Mouse (Mus musculus) large intestine, adult 2 months (tissue): ENCODE measurements at regions not wholly inside any gene's neighbourhood (a gene's known extent, or its start where the extent isn't known, plus 50 kb on each side); places are given as distances from the start of the nearest gene placed in this dataset.

Experiments
- DNase-seq: peaks from one replicate; pipeline ENCODE4 v3.0.0-alpha.2; 2012; ENCODE audit warnings: low read depth, low spot score
- WGBS: fragments of 180-500 bp; shearing (Covaris S2); methylation state at CpG from one replicate; pipeline ENCODE4 v1.1.7; 2018; 5-methylcytosine and 5-hydroxymethylcytosine counted together

DNA sequence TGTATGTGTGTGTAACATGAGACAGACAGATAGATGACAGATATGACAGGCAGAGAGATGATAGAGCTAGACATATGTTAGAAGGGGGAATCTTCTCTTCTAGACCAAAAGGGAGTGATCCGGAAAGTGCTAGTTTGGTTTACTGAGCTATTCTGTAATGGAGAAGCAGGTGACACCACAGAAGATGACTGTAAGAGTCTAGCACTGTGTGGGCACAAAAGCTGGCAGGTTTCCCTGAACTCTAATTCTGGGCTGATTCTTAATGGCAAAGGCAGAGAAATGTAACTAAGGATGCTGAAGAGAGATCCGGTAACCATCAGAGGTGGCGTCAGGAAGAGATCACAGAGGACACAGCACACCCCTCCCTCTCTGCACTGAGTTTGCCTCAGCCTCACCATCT, 136.2 kb downstream of the Gm815 start:
- DNase-seq = no peak
- WGBS = 92% methylated on average over 3 of the region's 3 CpGs

DNA sequence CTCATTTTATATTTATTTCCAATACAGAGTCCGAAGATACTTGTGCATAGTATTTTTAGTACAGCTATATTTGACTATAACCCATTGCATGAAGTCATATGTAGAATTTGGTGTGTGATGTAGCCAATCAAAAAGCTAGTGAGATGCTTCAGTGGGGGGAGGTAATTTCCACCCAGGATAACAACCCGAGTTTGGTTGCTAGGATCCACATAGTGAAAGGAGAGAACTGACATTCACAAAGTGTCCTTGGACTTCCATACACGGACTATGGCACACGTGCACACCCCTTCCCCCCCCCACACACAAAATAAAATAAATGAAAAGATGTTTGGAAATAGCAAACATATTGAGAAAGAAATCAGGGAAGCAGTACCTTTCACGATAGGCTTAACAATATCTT, 137.2 kb downstream of the Gm815 start:
- DNase-seq = no peak
- 58% methylated on average over 5 of the region's 5 CpGs for WGBS

DNA sequence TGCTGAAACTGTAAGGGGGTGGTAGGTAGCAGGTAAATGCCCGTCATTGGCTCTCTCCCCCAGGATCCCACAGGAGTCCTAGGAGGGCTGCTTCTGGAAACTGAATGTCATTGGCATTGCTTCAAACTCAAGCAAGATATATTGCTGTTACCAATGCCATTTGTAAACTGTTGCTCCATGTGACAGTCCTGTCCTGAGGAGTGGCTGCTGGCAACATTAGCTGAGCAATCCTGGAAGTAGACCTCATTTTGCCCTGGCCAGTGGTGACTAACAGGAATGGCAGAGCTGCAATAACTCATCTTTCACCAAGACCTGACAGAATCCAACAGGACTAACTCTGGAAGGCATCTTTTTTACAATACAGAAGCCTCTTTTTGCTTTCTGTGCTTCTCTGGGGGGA, 143.2 kb downstream of the Gm815 start:
- DNase-seq = no peak
- WGBS = 78% methylated on average over 1 of the region's 1 CpGs

DNA sequence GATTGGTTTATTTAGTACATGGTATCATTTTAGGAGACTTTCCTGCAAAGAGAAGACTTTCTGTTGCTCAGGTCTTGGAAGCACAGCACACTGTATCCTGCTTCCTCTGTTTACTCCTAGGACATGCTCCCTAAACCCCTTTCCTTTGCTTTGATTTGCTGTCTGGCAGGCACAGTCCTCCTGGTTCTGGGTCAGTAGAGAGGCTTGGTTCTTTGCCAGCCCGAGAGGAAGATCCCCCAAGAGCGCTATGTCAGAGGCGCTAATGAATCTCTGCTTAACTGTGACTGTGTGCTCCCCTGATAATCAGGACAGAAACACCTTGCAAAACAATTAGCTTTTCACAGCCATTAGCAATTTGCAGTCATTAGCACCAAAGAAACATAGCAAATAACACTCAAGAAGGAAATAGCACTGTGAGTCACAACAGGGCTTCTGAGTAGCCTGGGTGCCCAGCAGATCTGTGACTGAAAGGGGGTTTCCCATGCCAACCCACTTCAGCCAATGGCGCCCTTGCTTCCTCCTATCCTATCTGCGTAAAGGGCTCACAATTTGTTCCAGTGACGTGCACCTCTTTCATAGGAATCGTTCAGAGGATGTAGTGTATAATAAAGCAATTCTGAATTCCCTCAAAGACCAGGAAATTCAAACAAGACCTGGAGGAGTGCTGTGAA, 145.5 kb downstream of the Gm815 start:
- WGBS = 49% methylated on average over 7 of the region's 7 CpGs
- DNase-seq = no peak

DNA sequence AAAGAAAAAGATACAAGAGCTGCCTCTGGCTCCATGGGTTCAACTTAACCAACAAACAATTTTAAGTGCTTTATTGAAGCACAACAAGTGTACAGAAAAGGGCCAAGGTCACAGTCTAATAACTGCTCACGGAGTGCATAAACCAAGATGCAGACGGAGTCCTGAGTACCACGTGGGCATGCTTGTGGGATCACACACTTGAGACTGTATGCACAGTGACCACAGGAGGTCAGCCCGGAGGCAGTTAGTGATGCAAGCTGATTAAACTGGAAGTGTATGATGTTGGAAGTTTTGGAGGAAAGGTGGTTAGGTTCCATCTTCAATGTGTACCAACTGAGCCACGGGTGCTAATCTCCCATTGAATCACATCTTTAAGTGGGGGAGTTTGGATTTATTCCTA, 146.9 kb downstream of the Gm815 start:
- no peak for DNase-seq
- 43% methylated on average over 5 of the region's 5 CpGs for WGBS

DNA sequence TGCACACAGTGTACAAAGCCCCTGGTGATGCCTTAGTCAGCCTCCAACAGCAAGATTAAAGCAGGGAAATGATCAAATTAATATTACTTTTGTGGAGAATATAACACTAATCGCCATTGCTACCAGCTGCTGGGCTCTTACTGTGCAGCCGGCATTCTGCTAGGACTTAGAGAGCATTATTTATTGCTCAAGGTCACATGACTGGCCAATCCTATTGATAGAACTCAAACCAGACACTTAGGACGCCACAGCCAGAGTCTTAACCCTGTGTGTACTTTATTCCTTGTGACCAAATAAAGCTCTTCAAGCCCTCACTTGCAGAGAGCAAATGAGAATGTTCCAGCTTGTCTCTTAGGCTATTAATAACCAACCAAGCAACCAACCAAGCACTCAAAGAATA, 152.6 kb downstream of the Gm815 start:
- DNase-seq = no peak
- 26% methylated on average over 3 of the region's 3 CpGs for WGBS

DNA sequence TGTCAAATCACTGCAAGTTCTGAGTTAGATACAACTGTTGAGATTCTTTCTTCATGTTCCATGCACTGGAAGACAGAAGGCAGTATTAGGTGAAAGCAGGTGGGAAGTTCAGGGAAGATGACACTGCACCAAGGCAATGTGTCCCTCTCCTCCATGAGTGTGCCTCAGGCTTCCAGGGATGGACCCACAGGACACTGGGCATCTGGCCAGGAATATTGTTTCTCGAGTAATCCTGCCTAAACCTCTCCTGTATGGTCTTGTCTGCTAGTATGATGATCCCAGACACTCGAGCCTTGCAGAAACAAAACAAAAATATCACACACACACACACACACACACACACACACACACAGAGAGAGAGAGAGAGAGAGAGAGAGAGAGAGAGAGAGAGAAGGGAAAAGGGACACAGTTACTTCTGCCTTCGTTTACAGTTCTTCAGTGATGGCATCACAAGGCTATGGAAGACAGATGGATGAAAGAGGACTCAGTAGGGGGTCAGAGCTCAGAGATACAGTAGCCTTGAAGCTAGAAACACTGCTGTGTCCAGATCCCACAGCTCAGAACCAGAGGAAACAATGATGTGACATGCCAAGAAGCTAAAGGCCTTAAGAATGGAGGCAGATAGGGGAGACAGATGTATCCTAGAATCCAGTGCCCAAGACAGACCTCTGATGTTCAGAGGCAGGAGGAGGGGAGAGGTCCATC, 154.8 kb downstream of the Gm815 start:
- WGBS = 38% methylated on average over 3 of the region's 3 CpGs
- DNase-seq = no peak

DNA sequence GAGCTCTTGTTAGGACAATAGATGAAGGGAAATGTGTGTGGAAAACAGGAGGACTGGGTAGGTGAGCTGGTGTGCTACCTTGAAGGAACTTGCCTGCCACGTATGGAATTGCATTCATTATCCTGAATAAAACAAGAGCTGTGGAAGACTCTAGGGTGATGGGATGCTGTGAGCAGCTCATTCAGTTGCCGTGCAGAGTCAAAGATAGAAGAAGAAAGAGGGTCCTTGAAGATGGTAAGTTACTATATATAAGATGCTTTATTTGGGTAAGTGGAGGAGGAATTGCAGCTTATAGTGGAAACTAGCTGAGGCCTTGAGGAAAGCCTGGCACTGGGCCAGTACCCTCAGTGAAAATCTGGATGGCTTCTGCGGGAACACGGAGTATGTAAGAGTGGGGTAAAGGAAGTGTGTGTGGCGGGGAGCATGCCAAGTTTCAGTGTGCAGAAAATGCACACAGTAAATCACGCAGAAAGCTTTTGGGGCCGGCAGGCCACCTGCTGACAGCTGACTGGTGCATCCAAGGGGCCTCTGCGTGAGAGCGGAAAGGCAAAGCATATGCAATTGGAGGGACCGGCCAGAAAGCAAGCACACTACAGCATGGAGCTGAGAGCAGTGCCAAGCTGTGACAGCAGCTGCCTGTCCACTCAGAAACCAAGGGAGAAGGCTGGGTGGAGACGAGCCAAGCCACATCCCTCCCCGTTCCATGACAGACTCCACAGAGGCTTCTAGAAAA, 149.7 kb upstream of the Vldlr start:
- WGBS = 54% methylated on average over 12 of the region's 12 CpGs
- DNase-seq = no peak

DNA sequence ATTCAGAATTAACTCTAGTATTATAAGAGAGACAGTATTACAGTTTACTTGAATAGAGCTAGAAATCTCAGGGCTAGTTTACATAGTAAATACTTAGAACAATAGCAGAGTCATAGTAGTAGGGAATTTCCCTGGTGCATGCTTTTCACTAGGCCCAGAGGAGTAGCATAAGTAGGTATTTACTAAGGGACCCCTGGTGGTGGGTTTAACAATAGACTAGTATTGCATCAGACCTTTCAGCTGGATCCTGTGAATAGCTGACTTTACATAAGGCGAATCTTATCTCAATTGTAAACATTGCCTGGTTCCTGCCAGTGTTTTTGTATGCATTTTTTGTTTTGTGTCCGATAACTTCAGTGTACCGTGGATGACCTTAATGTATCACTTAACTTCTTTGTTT, 143.0 kb upstream of the Vldlr start:
- no peak for DNase-seq
- 90% methylated on average over 3 of the region's 3 CpGs for WGBS

DNA sequence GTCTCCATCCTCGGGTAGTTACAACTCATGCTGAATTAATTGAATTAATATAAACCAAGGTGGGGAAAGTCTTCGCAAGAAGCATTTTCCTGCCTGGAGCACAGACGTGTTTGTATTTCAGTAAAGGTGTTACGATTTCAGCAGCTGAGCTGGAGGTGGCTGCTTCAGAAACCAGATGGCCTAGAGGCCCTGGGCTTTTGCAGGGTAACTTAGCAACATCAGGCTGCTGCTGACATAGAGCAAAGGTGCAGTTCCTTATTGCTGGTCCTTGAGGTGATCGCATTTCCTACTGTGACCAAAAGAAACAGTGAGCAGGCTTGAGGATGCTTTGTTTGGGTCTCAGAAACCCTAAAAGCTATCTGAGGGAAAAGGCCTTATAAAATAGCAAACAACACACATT, 141.3 kb upstream of the Vldlr start:
- no peak for DNase-seq
- WGBS = 53% methylated on average over 5 of the region's 5 CpGs

DNA sequence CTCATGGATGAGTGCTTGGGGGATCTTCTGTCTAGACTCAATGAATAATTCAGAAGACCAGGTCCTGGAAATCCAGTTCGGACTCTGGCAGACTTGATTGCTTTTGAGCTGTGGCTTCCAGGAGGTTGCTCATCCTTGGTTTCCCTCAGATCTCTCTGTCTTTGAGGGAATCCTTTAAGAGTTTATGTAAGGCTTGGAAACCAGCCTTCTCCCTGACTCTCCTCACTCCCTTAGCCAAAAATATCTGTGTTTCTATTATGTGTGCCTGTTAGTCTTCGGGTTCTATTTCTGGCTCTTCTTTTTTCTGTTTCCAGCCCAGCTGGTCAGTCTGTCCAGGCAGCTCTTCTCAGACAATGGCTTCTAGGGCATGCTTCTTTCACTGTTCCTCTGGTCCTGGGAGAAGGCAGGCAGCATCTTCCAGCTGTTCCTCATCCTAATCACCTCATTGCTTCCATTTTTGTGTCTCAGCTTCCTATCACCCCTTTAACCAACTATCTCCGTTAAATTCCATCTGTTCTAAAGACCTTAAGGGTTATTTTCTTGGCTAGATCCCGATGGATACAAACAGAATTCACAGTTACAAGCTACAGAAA, 139.3 kb upstream of the Vldlr start:
- no peak for DNase-seq
- WGBS = 47% methylated on average over 4 of the region's 4 CpGs

DNA sequence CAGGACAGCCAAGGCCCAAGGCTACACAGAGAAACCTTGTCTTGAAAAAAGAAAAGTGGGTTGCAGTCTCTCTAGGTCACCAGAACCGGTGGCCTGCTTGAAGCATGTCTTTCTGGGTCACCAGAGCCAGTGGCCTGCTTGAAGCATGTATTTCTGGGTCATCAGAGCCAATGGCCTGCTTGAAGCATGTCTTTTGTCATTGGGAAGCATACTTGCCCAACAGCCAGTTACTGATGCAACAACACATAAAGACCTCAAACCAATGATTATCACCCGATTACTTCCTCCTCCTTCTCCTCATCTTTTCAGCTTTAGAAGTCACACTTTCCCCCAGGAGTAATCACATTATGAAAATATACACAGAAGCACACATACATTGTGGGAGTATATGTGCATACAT, 128.9 kb upstream of the Vldlr start:
- DNase-seq = no peak
- 71% methylated on average over 2 of the region's 2 CpGs for WGBS

DNA sequence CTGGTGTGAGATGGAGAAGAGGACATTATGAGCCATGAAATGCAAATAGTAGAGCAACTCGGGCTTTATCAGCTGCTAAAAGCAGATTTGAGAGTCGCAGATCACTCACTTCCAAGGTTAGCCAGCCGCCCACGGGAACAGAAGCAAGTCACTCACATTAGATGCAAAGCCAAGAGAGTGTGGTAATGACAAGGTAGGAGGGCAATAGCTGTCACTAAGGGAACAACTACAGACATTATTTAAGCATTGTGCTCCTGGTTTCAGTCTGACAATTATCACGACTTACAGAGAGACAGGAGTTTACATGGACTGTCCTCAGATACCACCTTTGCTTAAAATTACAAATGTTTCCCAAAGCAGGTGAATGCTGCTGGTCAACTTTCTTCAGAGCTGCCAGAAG, 128.5 kb upstream of the Vldlr start:
- no peak for DNase-seq

DNA sequence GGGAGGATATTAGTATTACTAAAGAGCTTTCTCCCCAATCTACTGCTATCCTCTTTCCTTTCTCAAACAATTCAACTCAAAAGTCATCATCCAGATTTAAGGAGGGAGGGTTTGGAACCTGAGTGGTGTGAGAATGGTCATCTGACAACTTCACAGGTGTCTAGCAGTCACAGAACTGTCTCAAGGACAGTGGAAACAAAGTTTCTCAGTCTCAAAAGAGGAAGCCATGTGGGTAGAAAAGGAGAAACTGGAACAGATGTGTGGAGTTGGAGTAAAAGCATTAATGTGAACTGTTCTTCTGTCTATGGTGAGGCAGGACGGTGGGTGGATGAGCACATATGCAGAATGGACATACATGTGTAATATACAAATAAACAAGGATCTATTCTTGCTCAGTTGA, 127.2 kb upstream of the Vldlr start:
- 77% methylated on average over 1 of the region's 1 CpGs for WGBS
- no peak for DNase-seq

More for the DNA sequence above, 128.5 kb upstream of the Vldlr start:
- WGBS = 79% methylated on average over 5 of the region's 5 CpGs

DNA sequence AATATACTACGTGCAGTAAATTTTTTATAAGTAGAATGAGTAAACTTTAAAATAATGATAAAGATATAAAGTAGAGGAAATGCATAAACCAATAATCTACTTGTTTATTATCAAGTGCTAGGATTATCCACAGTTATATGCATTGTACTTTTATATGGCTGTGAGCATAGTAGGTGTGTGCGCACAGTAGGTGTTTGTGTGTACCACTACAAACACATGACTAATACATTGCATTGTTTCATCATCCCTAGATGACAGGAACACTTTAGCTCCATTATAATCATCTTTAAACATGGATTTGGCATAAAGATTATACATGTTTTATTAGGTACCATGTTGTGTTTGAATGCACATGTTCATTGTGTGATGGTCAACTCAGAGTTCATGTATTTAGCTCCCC, 124.7 kb upstream of the Vldlr start:
- WGBS = 64% methylated on average over 2 of the region's 2 CpGs
- no peak for DNase-seq

DNA sequence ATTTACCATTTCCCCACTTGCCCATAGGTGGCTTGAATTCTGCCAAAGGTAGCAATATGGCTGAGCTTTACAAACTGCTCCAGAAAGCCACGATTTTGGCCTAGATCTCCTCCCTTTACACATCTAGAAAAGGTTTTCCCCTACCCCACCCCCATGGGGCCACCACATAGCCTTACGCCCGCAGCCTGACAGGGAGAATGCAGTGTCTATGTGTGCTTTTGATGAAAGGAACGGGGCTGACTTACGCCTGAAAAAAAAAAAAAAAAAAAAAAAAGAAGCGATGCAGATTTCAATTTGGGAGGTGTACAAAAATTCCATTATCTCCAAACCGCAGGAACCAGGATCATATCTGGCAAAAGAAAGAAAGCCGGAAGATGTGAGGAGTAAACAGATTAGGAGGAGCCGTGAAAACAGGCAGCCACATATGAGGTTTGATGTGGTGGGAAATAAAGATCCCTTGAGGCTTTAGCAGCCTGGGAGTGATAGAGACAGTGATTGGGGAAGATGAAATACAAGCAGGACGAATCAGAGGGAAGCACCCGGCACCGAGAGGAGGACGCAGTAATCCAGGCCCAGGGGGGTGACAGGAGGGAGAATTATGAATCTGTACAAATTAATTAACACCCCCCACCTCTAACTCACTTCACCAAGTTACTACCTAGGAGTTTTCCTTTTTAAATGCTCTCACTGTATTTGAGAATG, 121.4 kb upstream of the Vldlr start:
- DNase-seq = no peak
- WGBS = 82% methylated on average over 13 of the region's 13 CpGs

DNA sequence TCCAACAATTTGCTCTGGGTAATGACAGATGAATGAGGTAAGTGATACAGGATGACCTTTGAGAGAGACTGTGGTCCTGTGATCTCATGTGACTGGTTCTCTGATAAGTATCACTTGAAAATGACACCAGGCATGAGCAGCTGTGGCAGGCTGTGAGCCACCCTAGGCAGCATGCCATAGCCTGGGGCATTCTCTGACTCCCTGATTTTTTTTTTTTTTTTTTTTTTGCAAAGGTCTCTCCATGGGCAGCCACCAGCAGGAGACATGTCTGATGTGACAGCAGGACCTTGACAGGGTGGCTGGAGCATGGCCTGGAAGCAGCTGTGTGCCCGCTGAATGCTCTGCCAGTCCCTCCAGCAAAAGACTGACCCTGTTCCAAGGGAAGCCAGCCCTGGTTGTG, 116.4 kb upstream of the Vldlr start:
- DNase-seq = no peak
- WGBS = 89% methylated on average over 1 of the region's 1 CpGs

DNA sequence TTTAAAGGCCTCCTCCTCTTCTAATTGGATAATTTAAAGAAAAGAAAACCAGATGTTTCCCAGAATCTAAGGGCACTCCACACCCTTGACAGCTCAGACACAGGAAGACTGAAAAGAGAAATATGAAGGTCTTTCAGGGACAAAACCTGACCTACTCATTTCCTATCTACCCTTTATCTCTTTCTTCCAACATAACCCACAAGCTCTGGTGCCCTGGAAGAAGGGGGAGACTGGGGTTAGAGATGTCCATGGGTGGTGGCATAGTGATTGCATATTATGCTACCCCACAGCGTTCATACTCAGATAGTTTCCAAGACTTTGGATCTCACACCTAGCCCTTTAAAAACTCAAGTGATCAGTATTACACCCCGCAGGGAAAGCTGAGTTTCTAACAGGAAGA, 105.8 kb upstream of the Vldlr start:
- DNase-seq = no peak
- 82% methylated on average over 2 of the region's 2 CpGs for WGBS

DNA sequence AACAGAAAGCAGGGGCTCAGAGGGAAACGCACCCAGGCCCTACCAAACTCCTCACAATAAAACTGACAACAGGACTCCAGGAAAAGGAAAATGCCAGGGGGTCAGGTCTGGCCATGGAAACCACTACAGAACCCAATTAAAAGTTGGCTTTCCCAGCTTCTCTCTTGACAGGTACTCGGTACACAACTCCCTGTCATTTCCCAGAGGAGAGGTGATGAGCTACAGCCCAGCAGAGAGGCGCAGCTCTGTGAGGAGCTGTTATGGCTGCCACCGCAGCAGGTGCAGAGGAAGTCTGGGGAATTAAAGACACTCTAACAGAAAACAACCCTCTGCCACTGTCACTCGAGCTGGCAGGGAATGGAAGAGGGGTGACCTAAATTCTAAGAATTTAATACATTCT, 95.4 kb upstream of the Vldlr start:
- 57% methylated on average over 5 of the region's 5 CpGs for WGBS
- no peak for DNase-seq

DNA sequence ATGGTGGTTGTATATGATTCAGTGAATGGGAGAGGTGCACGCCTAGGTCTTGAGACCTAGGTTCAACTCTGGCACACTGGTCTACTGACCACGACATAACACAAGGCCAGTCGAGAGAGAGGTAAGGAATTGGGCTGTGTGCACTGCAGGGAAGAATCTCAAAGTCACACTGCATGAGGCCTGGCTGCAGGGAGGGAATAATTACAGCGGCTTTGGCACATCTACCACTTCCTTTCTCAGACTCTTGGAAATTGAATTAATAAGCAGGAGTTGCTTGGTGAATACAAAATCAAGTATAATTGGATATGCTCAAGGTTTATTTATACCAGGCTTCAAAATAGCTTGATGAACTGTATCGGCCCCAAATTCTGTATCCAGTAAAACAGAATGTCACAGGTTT, 93.9 kb upstream of the Vldlr start:
- WGBS = 85% methylated on average over 5 of the region's 5 CpGs
- no peak for DNase-seq
